Mouse (Mus musculus) adrenal gland, adult 10 weeks (tissue): Measurements from ENCODE around the gene Ambn. TPM values are rescaled to one million over a fixed set of nuclear protein-coding genes. Genes with fewer than 3 reads are reported as not detected.

ENCODE experiments used
- polyA plus RNA-seq: library from polyadenylated mRNA; stranded (reverse); fragments of 350-450 nt; fragmentation: Illumina TruSeq; extraction: RNeasy Lipid Tissue Mini Kit (QIAGEN cat#74804); gene quantifications from one replicate; pipeline ENCODE4 v1.2.3, GENCODE M21; 2014; ENCODE audit warnings: low read depth, low replicate concordance

Gene Ambn
- not detected for polyA plus RNA-seq

DNA sequence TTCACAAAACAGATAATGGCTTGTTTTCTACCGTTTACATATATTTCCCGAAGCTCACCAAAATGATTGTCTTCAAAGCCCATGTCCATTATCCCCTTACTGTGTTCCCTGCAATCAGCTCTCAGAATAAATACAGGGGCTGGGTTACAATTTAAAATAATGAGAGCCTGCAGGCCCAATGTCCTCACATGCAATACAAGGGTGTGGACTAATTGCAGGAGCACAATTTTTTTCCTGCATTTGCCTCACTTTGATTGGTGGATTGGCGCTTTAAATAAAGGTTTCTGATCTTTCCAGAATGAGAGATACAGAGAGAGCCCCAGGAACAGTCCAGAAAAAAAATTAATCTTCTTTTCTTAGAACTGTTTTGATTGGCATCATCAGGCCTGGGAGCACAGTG is at the start of gene Ambn:
Gene Ambn (plus strand): TSS at position 301 of the 400 bp plus-strand sequence.

DNA sequence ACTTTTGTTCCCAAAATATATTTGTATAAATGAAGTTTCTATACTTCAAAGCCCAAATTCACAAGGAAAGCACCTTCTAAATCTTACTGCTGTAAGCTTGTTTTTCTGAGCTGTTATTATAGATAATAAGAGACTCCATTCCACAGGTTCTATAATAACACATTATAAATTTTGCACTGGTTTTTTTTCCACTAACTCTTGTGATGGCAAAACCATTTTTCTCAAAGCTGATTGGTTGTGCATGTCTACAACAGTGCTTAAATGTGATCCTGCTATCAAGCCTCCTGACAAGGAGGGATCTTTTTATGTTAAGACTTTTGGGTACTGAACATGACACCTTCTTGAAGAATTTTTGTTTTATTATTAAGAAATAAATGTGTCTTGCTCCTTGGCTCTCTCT is 31.9 kb downstream of the Ambn start, which contains the start of gene Enam:
Gene Enam (plus strand): TSS at position 301 of the 400 bp plus-strand sequence.

Other genes with a start within 250 kb of the Ambn start
- not detected for gene Gm7714, start 187.1 kb upstream of the Ambn start, polyA plus RNA-seq
- not detected for gene Prol1, start 138.7 kb upstream of the Ambn start, polyA plus RNA-seq
- not detected for gene Amtn, start 79.9 kb upstream of the Ambn start, polyA plus RNA-seq
- not detected for gene Enam, start 32.0 kb downstream of the Ambn start, polyA plus RNA-seq
- gene Jchain, start 71.9 kb downstream of the Ambn start, polyA plus RNA-seq, result 1.5 TPM
- gene Utp3, start 98.5 kb downstream of the Ambn start, polyA plus RNA-seq, result 84.9 TPM
- gene Rufy3, start 109.0 kb downstream of the Ambn start, polyA plus RNA-seq, result 56.0 TPM
- 446 TPM for gene Grsf1, start 220.2 kb downstream of the Ambn start, polyA plus RNA-seq